Mouse (Mus musculus) MEL (cell line): ENCODE measurements around the gene Gcdh. TPM values are rescaled to one million over a fixed set of nuclear protein-coding genes. Genes with fewer than 3 reads are reported as not detected.

Source experiments
- DNase-seq: peaks from one replicate; pipeline ENCODE4 v3.0.0; 2011; ENCODE audit warnings: low read depth, low spot score
- H3K27ac ChIP-seq: 2 replicates; pipeline ENCODE4 v1.5.1; 2012; ENCODE audit warnings: low read depth, mild to moderate bottlenecking, control low read depth, low read length, moderate library complexity; ENCODE audit not compliant: control insufficient read depth
- H3K27me3 ChIP-seq, 2 experiments: fragments of 150-350 bp in 1 of 2; sonication (generic) in 1 of 2; 2 replicates each; pipeline ENCODE4 v1.6.1; 2012; ENCODE audit warnings: low read length in 2 of 2, mild to moderate bottlenecking in 2 of 2, improper control_type of control experiment in 1 of 2, moderate library complexity in 1 of 2; ENCODE audit not compliant: insufficient read depth in 2 of 2, control insufficient read depth in 1 of 2
- H3K36me3 ChIP-seq, 2 experiments: 2 replicates each; pipeline ENCODE4 v1.6.1; 2012 to 2014; ENCODE audit warnings: low read length in 2 of 2, improper control_type of control experiment in 1 of 2, inconsistent platforms in 1 of 2, mild to moderate bottlenecking in 1 of 2; ENCODE audit not compliant: insufficient read depth in 2 of 2, control insufficient read depth in 1 of 2
- H3K4me1 ChIP-seq, 2 experiments: fragments of 150-350 bp in 1 of 2; sonication (generic) in 1 of 2; 2 replicates each; pipeline ENCODE4 v1.6.1; 2012; ENCODE audit warnings: low read length in 2 of 2, improper control_type of control experiment in 1 of 2, mild to moderate bottlenecking in 1 of 2; ENCODE audit not compliant: insufficient read depth in 2 of 2, control insufficient read depth in 1 of 2
- H3K4me3 ChIP-seq, 2 experiments: fragments of 150-350 bp in 1 of 2; sonication (generic) in 1 of 2; 2 replicates each; pipeline ENCODE4 v1.5.1; 2012; ENCODE audit warnings: low read depth in 2 of 2, low read length in 2 of 2, mild to moderate bottlenecking in 2 of 2, moderate library complexity in 2 of 2, control low read depth in 1 of 2, improper control_type of control experiment in 1 of 2; ENCODE audit not compliant: control insufficient read depth in 1 of 2, insufficient read depth in 1 of 2
- H3K79me2 ChIP-seq: 2 replicates; pipeline ENCODE4 v1.6.1; 2012; ENCODE audit warnings: mild to moderate bottlenecking, low read length, moderate library complexity; ENCODE audit not compliant: control insufficient read depth, poor library complexity, insufficient read depth
- H3K9ac ChIP-seq: 2 replicates; pipeline ENCODE4 v1.6.1; 2012; ENCODE audit warnings: low read depth, mild to moderate bottlenecking, control low read depth, low read length, moderate library complexity; ENCODE audit not compliant: control insufficient read depth, poor library complexity, severe bottlenecking
- H3K9me3 ChIP-seq: fragments of 150-350 bp; sonication (generic); replicated peaks from 2 replicates; pipeline ENCODE4 v1.6.1; 2012; ENCODE audit warnings: mild to moderate bottlenecking, low read length, improper control_type of control experiment, moderate library complexity; ENCODE audit not compliant: insufficient read depth
- BHLHE40 ChIP-seq: IDR thresholded peaks from 2 replicates; pipeline ENCODE4 v1.6.1; 2012; ENCODE audit warnings: low read depth, mild to moderate bottlenecking, inconsistent platforms, low read length, improper control_type of control experiment, borderline replicate concordance
- E2F4 ChIP-seq: IDR thresholded peaks from 2 replicates; pipeline ENCODE4 v1.6.1; 2011; ENCODE audit warnings: low read depth, low read length, improper control_type of control experiment, borderline replicate concordance
- ELF1 ChIP-seq: IDR thresholded peaks from 2 replicates; pipeline ENCODE4 v1.6.1; 2014; ENCODE audit warnings: low read depth, mild to moderate bottlenecking, inconsistent platforms, low read length, improper control_type of control experiment, moderate library complexity
- EP300 ChIP-seq, 2 experiments: IDR thresholded peaks; 2 replicates each; pipeline ENCODE4 v1.6.1; 2011; ENCODE audit warnings: improper control_type of control experiment in 2 of 2, low read length in 2 of 2, low read depth in 1 of 2, mild to moderate bottlenecking in 1 of 2
- MAX ChIP-seq: IDR thresholded peaks from 2 replicates; pipeline ENCODE4 v1.6.1; 2011; ENCODE audit warnings: low read length, improper control_type of control experiment
- MXI1 ChIP-seq: IDR thresholded peaks from 2 replicates; pipeline ENCODE4 v1.6.1; 2011; ENCODE audit warnings: mild to moderate bottlenecking, low read depth, low read length, improper control_type of control experiment
- NELFE ChIP-seq: IDR thresholded peaks from 2 replicates; pipeline ENCODE4 v1.6.1; 2011; ENCODE audit warnings: low read depth, low read length, improper control_type of control experiment
- NRF1 ChIP-seq: IDR thresholded peaks from 2 replicates; pipeline ENCODE4 v1.6.1; 2014; ENCODE audit warnings: low read depth, mild to moderate bottlenecking, inconsistent platforms, low read length, improper control_type of control experiment, moderate library complexity; ENCODE audit not compliant: poor library complexity, insufficient read depth, severe bottlenecking
- POLR2A ChIP-seq, 2 experiments: IDR thresholded peaks; 2 replicates each; pipeline ENCODE4 v1.6.1; 2011 to 2012; ENCODE audit warnings: low read length in 2 of 2, mild to moderate bottlenecking in 2 of 2, control low read depth in 1 of 2, improper control_type of control experiment in 1 of 2, low read depth in 1 of 2, moderate library complexity in 1 of 2; ENCODE audit not compliant: control insufficient read depth in 1 of 2, insufficient read depth in 1 of 2, poor library complexity in 1 of 2
- POLR2AphosphoS5 ChIP-seq: IDR thresholded peaks from 2 replicates; pipeline ENCODE4 v1.6.1; 2012; ENCODE audit warnings: low read depth, borderline replicate concordance, mild to moderate bottlenecking, inconsistent platforms, low read length, moderate library complexity, mixed read lengths
- RCOR1 ChIP-seq: IDR thresholded peaks from 2 replicates; pipeline ENCODE4 v1.6.1; 2012; ENCODE audit warnings: low read depth, mild to moderate bottlenecking, inconsistent platforms, low read length, improper control_type of control experiment
- SMC3 ChIP-seq: IDR thresholded peaks from 2 replicates; pipeline ENCODE4 v1.6.1; 2011; ENCODE audit warnings: low read depth, low read length, improper control_type of control experiment
- TBP ChIP-seq: IDR thresholded peaks from 2 replicates; pipeline ENCODE4 v1.8.0; 2011; ENCODE audit warnings: low read depth, low read length, improper control_type of control experiment
- TCF12 ChIP-seq: IDR thresholded peaks from 2 replicates; pipeline ENCODE4 v1.6.1; 2014; ENCODE audit warnings: low read depth, mild to moderate bottlenecking, inconsistent platforms, low read length, improper control_type of control experiment, moderate library complexity
- UBTF ChIP-seq: IDR thresholded peaks from 2 replicates; pipeline ENCODE4 v1.6.1; 2012; ENCODE audit warnings: low read depth, mild to moderate bottlenecking, inconsistent platforms, low read length, improper control_type of control experiment, moderate library complexity, borderline replicate concordance; ENCODE audit not compliant: insufficient read depth
- USF2 ChIP-seq, 2 experiments: IDR thresholded peaks; 2 replicates each; pipeline ENCODE4 v1.6.1; 2011 to 2012; ENCODE audit warnings: improper control_type of control experiment in 2 of 2, low read length in 2 of 2, borderline replicate concordance in 1 of 2, inconsistent platforms in 1 of 2, low read depth in 1 of 2, mild to moderate bottlenecking in 1 of 2; ENCODE audit not compliant: insufficient read depth in 1 of 2
- ZKSCAN1 ChIP-seq: IDR thresholded peaks from 2 replicates; pipeline ENCODE4 v1.6.1; 2012; ENCODE audit warnings: low read depth, mild to moderate bottlenecking, inconsistent platforms, low read length, improper control_type of control experiment, moderate library complexity
- ZNF384 ChIP-seq: IDR thresholded peaks from 2 replicates; pipeline ENCODE4 v1.6.1; 2012; ENCODE audit warnings: low read depth, mild to moderate bottlenecking, inconsistent platforms, low read length, improper control_type of control experiment
- polyA plus RNA-seq, 2 experiments: library from polyadenylated mRNA; stranded (reverse) in 1 of 2; unstranded in 1 of 2; fragments of >175 nt in 1 of 2; fragments of >200 nt in 1 of 2; gene quantifications; 2 replicates each; pipeline versions ENCODE4 v1.2.1 to v1.2.4; 2012; ENCODE audit warnings: low replicate concordance in 2 of 2, low read depth in 1 of 2; ENCODE audit not compliant: insufficient read length in 2 of 2, insufficient read depth in 1 of 2, missing spikeins in 1 of 2
- total RNA-seq: library from RNA; depleted of rRNA; stranded (reverse); fragments of 300-350 nt; gene quantifications from 2 replicates; pipeline ENCODE4 v1.2.3, GENCODE M21; 2012

The Gcdh gene
- total and polyA plus RNA-seq, 3 experiments = 10.7 to 17.3 TPM; not detected in 1

DNA sequence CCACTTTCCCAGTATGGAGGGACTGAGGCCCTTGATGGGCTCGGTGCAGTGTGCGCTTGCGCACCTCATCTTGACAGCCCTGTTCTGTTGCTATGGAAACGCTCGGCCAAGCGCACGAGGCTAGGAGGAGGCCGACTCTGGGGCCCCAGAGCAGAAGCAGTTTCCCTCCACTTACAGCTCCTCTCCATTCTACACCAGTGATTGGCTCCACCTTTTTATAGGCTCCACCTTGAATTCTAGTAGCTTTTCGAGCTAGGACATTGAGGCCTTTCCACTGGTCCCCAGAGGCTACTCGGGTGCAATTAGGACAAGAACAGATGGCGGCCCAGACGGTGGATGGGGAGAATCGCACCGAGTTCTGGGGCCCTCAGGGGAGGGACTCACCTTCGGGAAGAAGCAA lies 41.1 kb upstream of the Gcdh start:
- Histone ChIP-seq H3K27me3 (no peaks in the 10 kb centered on the region), H3K4me1 (peaks cover 0 to 30% of the 10 kb centered on the region in 2 experiments; a peak in 3 of 4 replicates), H3K36me3 (peaks cover 0 to 13% of the 10 kb centered on the region in 2 experiments; a peak in 2 of 4 replicates), H3K9me3 (no peaks in the 10 kb centered on the region), H3K79me2 (no peaks in the 10 kb centered on the region), H3K9ac (no peak overlapping the region), H3K4me3 (no peak overlapping the region), H3K27ac (no peak overlapping the region)
- TF ChIP-seq MXI1 (no peak), UBTF (no peak), TBP (no peak), ELF1 (no peak), POLR2A (IDR thresholded peaks at IDR 0.05; ENCODE audit: control insufficient read depth in 1 of 2, insufficient read depth in 1 of 2, low read depth in 1 of 2, low read length in 2 of 2, poor library complexity in 1 of 2) (0 out of 4 replicates have a peak, but pooled peaks of 1 of the 2 experiments have one; percentile 24)
- DNase-seq = no peak

DNA sequence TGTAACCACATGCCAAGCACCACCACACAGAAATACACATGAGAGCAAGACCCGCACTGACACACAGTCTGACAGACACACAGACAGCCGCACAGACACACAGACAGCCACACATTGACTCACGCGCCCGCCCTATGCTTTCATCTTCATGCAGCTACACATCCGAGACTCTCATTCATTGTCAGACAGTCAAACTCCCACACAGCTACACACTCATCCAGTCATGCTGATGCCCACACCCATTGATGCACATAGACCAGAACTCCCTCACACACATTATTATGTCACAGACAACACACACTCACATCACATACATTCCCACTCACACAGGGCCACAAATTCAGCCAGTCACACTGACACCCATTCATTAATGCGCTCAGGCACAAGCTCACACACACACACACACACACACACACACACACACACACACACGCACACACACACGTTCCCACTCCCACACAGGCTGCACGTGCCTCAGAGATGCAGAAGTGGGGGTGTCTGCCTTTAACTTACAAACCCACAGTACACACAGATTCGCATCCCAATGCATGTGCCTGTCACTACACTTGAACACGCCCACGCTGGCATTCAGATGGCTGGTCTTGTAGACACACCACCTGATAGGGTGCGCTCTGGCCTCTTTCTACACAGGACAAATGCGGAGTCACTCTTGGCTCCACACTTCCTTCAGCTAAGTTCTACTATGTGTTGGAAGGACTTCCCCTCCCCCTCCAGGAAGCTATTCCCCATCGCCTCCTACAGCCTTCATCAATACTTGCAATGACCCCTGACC lies 40.2 kb upstream of the Gcdh start:
- H3K4me1 ChIP-seq = peaks cover 0 to 30% of the 10 kb centered on the region in 2 experiments; a peak in 3 of 4 replicates

GRCm38 (mm10) chr8:84930582-84930981 lies 36.9 kb upstream of the Gcdh start:
- no peak for DNase-seq
- H3K4me1 ChIP-seq = peaks cover 4 to 21% of the 10 kb centered on the region in 2 experiments; a peak in 3 of 4 replicates
- H3K36me3 ChIP-seq = peaks cover 0 to 7% of the 10 kb centered on the region in 2 experiments; a peak in 2 of 4 replicates
- H3K9ac ChIP-seq = no peak overlapping the region
- TF ChIP-seq MAX (no peak), USF2 (IDR thresholded peaks at IDR 0.05; ENCODE audit: borderline replicate concordance in 1 of 2, insufficient read depth in 1 of 2, low read depth in 1 of 2, low read length in 2 of 2) (no peak), ZKSCAN1 (no peak), ZNF384 (no peak), MXI1 (no peak), EP300 (IDR thresholded peaks at IDR 0.05; ENCODE audit: low read depth in 1 of 2, low read length in 2 of 2) (no peak), NRF1 (no peak)
- no peak overlapping the region for H3K27ac ChIP-seq
- no peak overlapping the region for H3K4me3 ChIP-seq
- no peaks in the 10 kb centered on the region for H3K27me3 ChIP-seq
- H3K79me2 ChIP-seq = no peaks in the 10 kb centered on the region
- H3K9me3 ChIP-seq = no peaks in the 10 kb centered on the region

More for the DNA sequence above, 40.2 kb upstream of the Gcdh start:
- no peak for TF ChIP-seq TCF12
- no peak for TF ChIP-seq USF2 (IDR thresholded peaks at IDR 0.05; ENCODE audit: borderline replicate concordance in 1 of 2, insufficient read depth in 1 of 2, low read depth in 1 of 2, low read length in 2 of 2)
- no peak for TF ChIP-seq ZKSCAN1
- no peak for TF ChIP-seq POLR2AphosphoS5
- no peak for TF ChIP-seq BHLHE40
- no peak for TF ChIP-seq UBTF
- TF ChIP-seq NELFE = no peak
- TF ChIP-seq E2F4 = no peak
- no peak for TF ChIP-seq SMC3
- TF ChIP-seq RCOR1 = no peak
- no peak for TF ChIP-seq MAX
- no peak for TF ChIP-seq POLR2A (IDR thresholded peaks at IDR 0.05; ENCODE audit: control insufficient read depth in 1 of 2, insufficient read depth in 1 of 2, low read depth in 1 of 2, low read length in 2 of 2, poor library complexity in 1 of 2)
- Histone ChIP-seq H3K36me3 (peaks cover 0 to 13% of the 10 kb centered on the region in 2 experiments; a peak in 2 of 4 replicates), H3K79me2 (no peaks in the 10 kb centered on the region), H3K9ac (no peak overlapping the region), H3K27me3 (no peaks in the 10 kb centered on the region), H3K27ac (no peak overlapping the region), H3K4me3 (no peak overlapping the region), H3K9me3 (no peaks in the 10 kb centered on the region)
- no peak for DNase-seq
